Mouse (Mus musculus) liver, embryonic 15.5 days (tissue): ENCODE data around the gene Ntn4. TPM values are rescaled to one million over a fixed set of nuclear protein-coding genes. Genes with fewer than 3 reads are reported as not detected.

Experiments used
- ATAC-seq: fragments of 200-750 bp; cut with Nextera tagmentation; 2 replicates; pipeline ENCODE4 v1.8.0; 2017; ENCODE audit warnings: moderate number of reproducible peaks, mild to moderate bottlenecking, moderate library complexity; ENCODE audit not compliant: insufficient read depth
- H3K27ac ChIP-seq: fragments of 300-500 bp; sonication (generic); replicated peaks from 2 replicates; pipeline ENCODE4 v1.5.1; 2015; ENCODE audit warnings: mild to moderate bottlenecking, inconsistent platforms
- H3K27me3 ChIP-seq: fragments of 300-500 bp; sonication (generic); 2 replicates; pipeline ENCODE4 v1.6.1; 2015; ENCODE audit warnings: mild to moderate bottlenecking, inconsistent platforms
- H3K36me3 ChIP-seq: fragments of 300-500 bp; sonication (generic); replicated peaks from 2 replicates; pipeline ENCODE4 v1.6.1; 2015; ENCODE audit warnings: moderate library complexity, mild to moderate bottlenecking, inconsistent platforms
- H3K4me1 ChIP-seq: fragments of 300-500 bp; sonication (generic); replicated peaks from 2 replicates; pipeline ENCODE4 v1.6.1; 2015; ENCODE audit warnings: inconsistent platforms
- H3K4me2 ChIP-seq: fragments of 300-500 bp; sonication (generic); 2 replicates; pipeline ENCODE4 v1.6.1; 2015; ENCODE audit warnings: moderate library complexity, mild to moderate bottlenecking, inconsistent platforms
- H3K4me3 ChIP-seq: fragments of 300-500 bp; sonication (generic); replicated peaks from 2 replicates; pipeline ENCODE4 v1.5.1; 2015; ENCODE audit warnings: mild to moderate bottlenecking, inconsistent platforms
- H3K9ac ChIP-seq: fragments of 300-500 bp; sonication (generic); 2 replicates; pipeline ENCODE4 v1.6.1; 2015; ENCODE audit warnings: moderate library complexity, mild to moderate bottlenecking, inconsistent platforms
- H3K9me3 ChIP-seq: fragments of 300-500 bp; sonication (generic); replicated peaks from 2 replicates; pipeline ENCODE4 v1.6.1; 2016; ENCODE audit warnings: inconsistent platforms
- WGBS: fragments of 180-500 bp; shearing (Covaris S2); methylation state at CpG from one replicate; pipeline ENCODE4 v1.1.7; 2015; ENCODE audit warnings: mixed read lengths; ENCODE audit not compliant: insufficient replicate concordance; 5-methylcytosine and 5-hydroxymethylcytosine counted together
- polyA plus RNA-seq: library from polyadenylated mRNA; unstranded; fragments of >200 nt; fragmentation: Nextera tagmentation; extraction: Ambion mirVana; gene quantifications from 2 replicates; pipeline ENCODE4 v1.2.1, GENCODE M21; 2015

The Ntn4 gene
- polyA plus RNA-seq, 1 experiment from 2014 or later: 0.07 TPM

DNA sequence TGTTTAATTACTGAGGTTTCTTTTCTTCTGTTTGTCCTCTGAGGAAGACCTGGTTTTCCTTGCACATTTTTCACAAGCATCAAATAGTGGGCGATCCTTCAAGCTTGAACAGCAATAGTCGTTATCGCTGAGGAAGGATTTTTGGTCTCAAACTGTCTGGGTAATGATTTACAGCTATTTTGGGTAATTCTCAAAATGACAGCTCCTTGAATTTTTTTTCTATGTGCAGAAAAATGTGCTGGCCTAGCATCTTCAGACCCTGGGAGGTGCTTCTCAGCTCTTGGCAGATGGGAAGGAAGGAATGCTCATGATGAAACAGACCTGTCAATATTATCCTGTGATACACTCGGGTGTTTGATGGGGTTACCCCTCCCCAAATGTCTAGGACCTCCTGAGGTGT, 63.5 kb downstream of the Ntn4 start:
- WGBS: 77% methylated on average over 4 of the region's 4 CpGs
- H3K4me1 ChIP-seq: peaks cover 47% of the 10 kb centered on the region
- no peak for ATAC-seq

DNA sequence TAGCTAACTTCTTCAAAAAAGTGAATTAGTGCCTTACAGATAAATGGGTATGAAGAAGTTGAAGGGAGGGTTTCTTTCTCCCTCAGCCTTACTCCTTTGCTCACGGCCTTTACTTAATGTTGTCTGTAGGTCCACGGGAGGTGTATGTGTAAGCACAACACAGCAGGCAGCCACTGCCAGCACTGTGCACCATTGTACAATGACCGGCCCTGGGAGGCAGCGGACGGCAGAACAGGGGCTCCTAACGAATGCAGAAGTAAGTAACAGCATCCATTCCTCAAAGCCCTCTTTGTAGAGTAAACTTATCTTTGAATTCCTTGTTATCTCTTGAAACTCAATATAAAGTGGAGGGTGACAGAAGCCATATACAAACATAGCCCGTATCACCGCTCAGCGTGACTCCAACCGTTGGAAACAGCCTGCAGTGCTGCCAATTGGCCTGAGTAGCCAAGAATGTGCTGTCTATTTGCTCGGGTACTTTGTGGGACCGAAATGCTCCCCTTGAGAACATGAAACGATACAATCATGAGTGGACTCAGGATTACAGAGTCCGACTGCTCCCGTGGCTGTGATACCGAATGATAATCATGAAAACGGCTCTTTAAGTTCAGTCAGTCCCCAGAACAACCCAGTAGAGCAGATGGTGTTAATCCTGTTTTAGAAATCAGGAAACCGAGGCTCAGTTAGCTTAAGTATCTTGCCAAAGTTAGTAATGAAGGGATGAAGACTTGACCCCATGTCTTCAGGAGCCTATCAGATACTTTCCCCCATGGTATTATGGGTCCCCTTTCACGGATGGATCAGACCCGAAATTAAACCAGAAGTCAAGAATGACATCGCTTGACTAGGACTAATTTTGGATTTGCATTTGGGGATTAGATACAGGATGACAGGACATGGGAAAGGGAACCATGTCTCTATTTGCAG, 66.9 kb downstream of the Ntn4 start:
- WGBS: 68% methylated on average over 21 of the region's 21 CpGs
- H3K4me1 ChIP-seq: peaks cover 22% of the 10 kb centered on the region
- H3K36me3 ChIP-seq: 0 out of 2 replicates have a peak, but pooled peaks cover 3% of the 10 kb centered on the region
- no peak for ATAC-seq
- no peak overlapping the region for H3K9ac ChIP-seq
- no peak overlapping the region for H3K4me3 ChIP-seq
- no peaks in the 10 kb centered on the region for H3K27me3 ChIP-seq
- H3K27ac ChIP-seq: no peak overlapping the region
- H3K9me3 ChIP-seq: no peaks in the 10 kb centered on the region
- H3K4me2 ChIP-seq: no peak overlapping the region

More for the DNA sequence above, 63.5 kb downstream of the Ntn4 start:
- Histone ChIP-seq H3K9ac (no peak overlapping the region), H3K27ac (no peak overlapping the region), H3K9me3 (no peaks in the 10 kb centered on the region), H3K4me2 (no peak overlapping the region), H3K4me3 (no peak overlapping the region), H3K36me3 (no peaks in the 10 kb centered on the region), H3K27me3 (no peaks in the 10 kb centered on the region)

DNA sequence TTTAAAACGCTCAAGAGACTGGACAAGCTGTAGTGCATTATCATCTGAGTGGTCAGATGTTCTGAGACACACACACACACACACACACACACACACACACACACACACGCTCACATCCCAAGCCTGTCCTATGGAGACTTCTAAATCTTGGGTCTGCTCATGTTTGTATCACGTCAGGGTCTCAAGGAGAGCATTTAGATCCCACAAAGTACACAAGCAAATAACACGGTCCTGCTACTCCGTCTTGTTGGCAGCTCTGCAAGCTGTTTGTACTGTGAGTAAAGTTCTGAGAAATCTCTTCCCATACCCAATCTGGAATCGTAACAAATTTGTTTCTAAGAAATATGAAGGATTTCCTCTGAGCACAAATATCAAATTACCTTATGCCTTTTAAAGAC, 67.6 kb downstream of the Ntn4 start:
- no peak overlapping the region for H3K27ac ChIP-seq
- 53% methylated on average over 6 of the region's 6 CpGs for WGBS

DNA sequence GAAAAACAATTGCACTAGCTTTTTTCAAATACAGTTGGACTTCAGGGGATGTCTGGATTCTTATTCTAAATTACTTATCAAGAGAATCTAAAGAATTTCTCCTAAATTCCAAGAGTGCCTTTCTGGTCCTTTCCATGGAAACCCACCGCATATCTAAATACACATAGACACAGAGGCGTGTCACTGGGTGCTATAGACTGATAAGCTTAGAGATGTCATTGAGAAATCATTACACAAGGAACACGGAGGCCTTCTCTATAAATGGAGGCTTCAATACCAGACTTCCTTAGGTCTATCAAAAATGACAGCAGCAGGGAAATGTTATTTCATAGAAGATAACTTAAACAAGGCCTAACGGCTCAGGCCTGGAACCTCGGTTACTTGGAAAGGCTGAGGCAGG, 68.0 kb downstream of the Ntn4 start:
- Histone ChIP-seq H3K4me2 (peak overlapping the region; percentile 14; the same call in 1 of the 2 replicates), H3K4me1 (peaks cover 22% of the 10 kb centered on the region), H3K27ac (peak overlapping the region; percentile 51), H3K9me3 (no peaks in the 10 kb centered on the region), H3K4me3 (no peak overlapping the region), H3K9ac (no peak overlapping the region), H3K36me3 (0 out of 2 replicates have a peak, but pooled peaks cover 3% of the 10 kb centered on the region), H3K27me3 (no peaks in the 10 kb centered on the region)
- peak; percentile 87 for ATAC-seq
- 15% methylated on average over 5 of the region's 5 CpGs for WGBS

More for the DNA sequence above, 67.6 kb downstream of the Ntn4 start:
- H3K4me2 ChIP-seq: no peak overlapping the region
- no peak for ATAC-seq
- H3K9ac ChIP-seq: no peak overlapping the region
- no peaks in the 10 kb centered on the region for H3K9me3 ChIP-seq
- H3K4me1 ChIP-seq: peaks cover 22% of the 10 kb centered on the region
- no peaks in the 10 kb centered on the region for H3K27me3 ChIP-seq
- 0 out of 2 replicates have a peak, but pooled peaks cover 3% of the 10 kb centered on the region for H3K36me3 ChIP-seq
- H3K4me3 ChIP-seq: no peak overlapping the region

DNA sequence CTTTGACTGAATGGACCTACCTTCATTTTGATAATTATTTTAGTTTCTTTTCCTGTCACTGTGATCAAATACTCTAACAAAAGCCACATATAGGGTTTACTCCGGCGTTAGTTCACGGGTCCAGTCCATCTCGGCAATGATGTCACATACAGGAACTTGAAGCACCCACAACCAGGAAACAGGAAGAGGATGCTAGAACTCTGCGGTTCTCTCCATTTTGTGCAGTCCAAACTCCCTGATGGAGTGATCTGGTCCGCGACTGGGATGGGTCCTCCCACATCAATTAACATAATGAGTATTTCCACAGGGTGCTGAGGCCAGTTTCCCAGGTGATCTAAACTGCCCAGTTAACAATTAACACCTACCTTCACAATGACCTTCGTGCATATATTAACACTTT, 69.1 kb downstream of the Ntn4 start:
- Histone ChIP-seq H3K27me3 (no peaks in the 10 kb centered on the region), H3K36me3 (0 out of 2 replicates have a peak, but pooled peaks cover 3% of the 10 kb centered on the region), H3K9me3 (no peaks in the 10 kb centered on the region), H3K9ac (no peak overlapping the region), H3K4me2 (no peak overlapping the region), H3K4me1 (peaks cover 22% of the 10 kb centered on the region), H3K4me3 (no peak overlapping the region), H3K27ac (no peak overlapping the region)
- ATAC-seq: no peak
- 53% methylated on average over 8 of the region's 8 CpGs for WGBS

DNA sequence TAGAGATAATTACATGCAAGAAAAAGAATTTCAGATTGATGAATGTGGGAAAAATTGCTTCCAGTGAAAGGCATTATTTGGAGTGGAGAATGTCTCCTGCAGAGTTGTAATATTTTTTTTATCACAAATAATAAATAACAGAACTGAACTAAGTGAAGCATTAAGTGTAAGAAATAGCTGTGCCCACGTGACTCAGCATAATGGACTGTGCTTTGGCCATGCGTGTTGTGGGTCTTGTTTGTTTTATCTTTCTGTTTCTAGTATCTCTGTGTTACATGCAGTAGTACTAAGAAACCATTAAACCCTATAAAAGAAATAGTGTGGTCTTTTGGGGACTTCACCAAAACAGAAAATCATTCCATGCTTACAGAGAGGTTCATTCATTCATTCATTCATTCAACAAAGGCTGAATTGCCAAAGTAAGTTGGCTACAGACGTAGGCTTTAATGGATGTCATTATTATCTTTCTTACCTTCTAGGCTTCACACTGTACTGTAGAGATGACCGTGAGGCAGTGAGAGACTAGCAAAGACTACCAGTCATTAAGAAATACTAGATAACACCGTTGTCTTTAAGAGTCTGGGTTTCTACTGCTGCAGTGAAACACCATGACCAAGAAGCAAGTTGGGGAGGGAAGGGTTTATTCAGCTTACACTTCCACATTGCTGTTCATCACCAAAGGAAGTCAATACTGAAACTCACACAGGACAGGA, 81.3 kb downstream of the Ntn4 start:
- peak; percentile 58; the same call in 1 of the 2 replicates for ATAC-seq
- Histone ChIP-seq H3K27ac (peak overlapping the region; percentile 66), H3K4me3 (no peak overlapping the region), H3K4me1 (peaks cover 31% of the 10 kb centered on the region), H3K9me3 (no peaks in the 10 kb centered on the region), H3K9ac (no peak overlapping the region), H3K27me3 (no peaks in the 10 kb centered on the region), H3K4me2 (no peak overlapping the region), H3K36me3 (no peaks in the 10 kb centered on the region)
- 36% methylated on average over 5 of the region's 5 CpGs for WGBS

DNA sequence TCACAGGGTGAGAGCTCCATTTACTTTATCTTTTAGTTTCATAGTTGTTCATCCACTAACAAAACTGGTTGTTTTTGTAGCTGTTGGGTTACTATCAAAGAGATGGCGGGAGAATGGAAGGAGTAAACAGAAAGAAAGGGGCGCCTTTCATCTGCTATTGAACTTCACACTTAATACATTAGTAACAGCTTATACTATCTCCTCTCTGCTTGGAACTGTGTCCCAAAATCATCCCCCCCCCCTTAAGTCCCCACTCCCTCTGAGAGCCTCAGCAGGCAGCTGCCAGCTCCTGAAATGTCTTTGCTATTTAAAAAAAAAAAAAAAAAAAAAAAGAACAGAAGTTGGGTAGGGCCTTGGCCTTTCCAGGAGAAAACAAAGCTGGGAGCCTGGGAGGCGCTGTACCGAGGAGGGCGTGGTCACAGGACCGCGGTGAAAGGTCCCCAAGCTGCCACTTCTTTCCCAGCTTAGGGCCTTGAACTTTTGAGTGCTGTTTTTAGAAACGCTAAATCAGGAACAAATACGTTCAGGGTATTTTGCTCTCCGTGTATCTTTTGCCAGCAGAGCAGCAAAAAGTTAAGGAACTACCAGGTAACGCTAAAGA, 83.6 kb downstream of the Ntn4 start:
- WGBS: 10% methylated on average over 11 of the region's 11 CpGs
- Histone ChIP-seq H3K4me2 (peak overlapping the region; percentile 45), H3K4me1 (peaks cover 31% of the 10 kb centered on the region)

DNA sequence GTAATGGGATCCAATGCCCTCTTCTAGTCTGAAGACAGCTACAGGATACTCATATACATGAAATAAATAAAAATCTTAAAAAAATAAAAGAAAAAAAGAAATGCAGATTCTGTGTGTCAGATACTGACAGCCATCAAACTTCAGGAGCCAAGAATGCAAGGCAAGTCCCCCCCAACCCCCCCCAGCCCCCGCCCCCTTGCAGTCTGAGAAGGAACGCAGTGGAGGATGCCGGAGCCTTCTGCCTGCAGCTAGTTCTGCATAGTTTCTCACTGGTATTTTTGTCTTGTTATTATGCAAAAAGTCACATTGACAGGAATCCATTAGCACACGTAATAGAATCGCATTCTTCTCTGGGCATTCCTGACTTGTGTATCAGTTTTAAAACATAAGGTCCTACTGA, 87.7 kb downstream of the Ntn4 start:
- WGBS: 80% methylated on average over 5 of the region's 5 CpGs
- Histone ChIP-seq H3K9me3 (no peaks in the 10 kb centered on the region), H3K4me1 (peaks cover 36% of the 10 kb centered on the region), H3K27ac (no peak overlapping the region), H3K4me3 (no peak overlapping the region), H3K4me2 (no peak overlapping the region), H3K36me3 (no peaks in the 10 kb centered on the region), H3K27me3 (no peaks in the 10 kb centered on the region), H3K9ac (no peak overlapping the region)
- ATAC-seq: no peak

More for the DNA sequence above, 83.6 kb downstream of the Ntn4 start:
- Histone ChIP-seq H3K27ac (no peak overlapping the region), H3K9me3 (no peaks in the 10 kb centered on the region), H3K36me3 (no peaks in the 10 kb centered on the region), H3K4me3 (no peak overlapping the region), H3K27me3 (no peaks in the 10 kb centered on the region), H3K9ac (no peak overlapping the region)
- ATAC-seq: no peak

DNA sequence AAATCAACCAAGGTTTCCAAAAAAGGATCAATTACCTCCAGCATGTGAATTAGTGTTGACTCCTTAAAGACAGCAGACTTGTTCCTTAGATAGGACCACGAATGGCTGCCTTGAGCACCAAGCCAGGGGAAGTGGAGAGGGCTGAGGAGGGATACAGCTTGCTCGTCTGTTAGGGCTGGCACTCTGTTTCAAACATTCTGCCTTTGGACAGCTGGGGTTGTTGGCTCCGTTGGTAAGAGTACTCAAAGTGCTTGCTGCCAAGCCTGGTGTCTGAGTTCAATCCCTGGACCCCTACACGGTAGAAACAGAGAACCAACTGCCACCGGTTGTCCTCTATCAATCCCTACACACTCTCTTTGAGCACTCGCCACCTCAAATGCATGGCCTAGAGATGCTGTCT, 90.0 kb downstream of the Ntn4 start:
- H3K4me2 ChIP-seq: no peak overlapping the region
- no peak overlapping the region for H3K9ac ChIP-seq
- 45% methylated on average over 6 of the region's 6 CpGs for WGBS
- H3K9me3 ChIP-seq: no peaks in the 10 kb centered on the region
- 0 out of 2 replicates have a peak overlapping the region, but pooled peaks have one; percentile 31 for H3K27ac ChIP-seq
- H3K27me3 ChIP-seq: no peaks in the 10 kb centered on the region
- H3K4me1 ChIP-seq: peaks cover 25% of the 10 kb centered on the region
- H3K36me3 ChIP-seq: no peaks in the 10 kb centered on the region
- no peak for ATAC-seq
- H3K4me3 ChIP-seq: no peak overlapping the region

DNA sequence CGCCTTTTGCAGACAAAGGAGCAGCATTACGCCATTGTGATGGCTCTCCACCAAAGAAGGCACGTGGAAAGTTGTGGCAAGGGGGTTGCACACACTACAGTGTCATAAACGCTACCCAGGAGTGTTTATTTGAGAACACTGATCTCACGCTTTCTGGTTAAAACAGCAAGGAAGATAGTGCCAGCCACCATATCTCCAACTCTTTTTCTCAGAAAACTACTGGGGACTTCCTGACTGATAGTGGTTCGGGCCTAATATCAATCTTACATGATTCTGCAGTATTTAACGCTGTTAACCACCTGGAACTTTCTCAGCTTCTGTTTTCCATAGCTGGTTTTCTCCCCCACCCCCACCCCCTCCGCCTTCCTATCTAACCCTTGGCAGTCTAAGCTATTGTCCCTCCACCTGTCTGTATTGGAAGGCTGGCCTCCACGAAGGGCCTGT, 90.8 kb downstream of the Ntn4 start:
- Histone ChIP-seq H3K36me3 (no peaks in the 10 kb centered on the region), H3K4me3 (no peak overlapping the region), H3K27ac (peak overlapping the region; percentile 55), H3K9ac (0 out of 2 replicates have a peak overlapping the region, but pooled peaks have one; percentile 0), H3K9me3 (no peaks in the 10 kb centered on the region), H3K4me1 (peaks cover 25% of the 10 kb centered on the region), H3K27me3 (no peaks in the 10 kb centered on the region), H3K4me2 (0 out of 2 replicates have a peak overlapping the region, but pooled peaks have one; percentile 3)
- peak; percentile 88 for ATAC-seq
- WGBS: 27% methylated on average over 9 of the region's 9 CpGs
